8 mouse cellular contexts compared by ENCODE assay signal in genomic region chr15:7397446-7397817, GRCm38 (mm10). TPM values are rescaled to one million over a fixed set of nuclear protein-coding genes. Genes with fewer than 3 reads are reported as not detected.
DNase-seq lines count a peak whose midpoint lies in the region; ATAC-seq and TF ChIP-seq lines count a peak whose summit lies in the region.

No protein-coding gene starts in this region.

- DNase-seq in embryo, embryonic 11.5 days (ENCODE audit: low read depth, low spot score), result peak; percentile 13
- DNase-seq in lung, postnatal 0 days (ENCODE audit: low spot score), result peak; percentile 43
- DNase-seq in thymus, postnatal 14 days, result no peak
- DNase-seq in testis, postnatal 10 days (ENCODE audit: low spot score), result no peak
- DNase-seq in thymus, postnatal 36 days, result no peak

- H3K4me2 ChIP-seq in hindbrain, embryonic 12.5 days (replicated peaks), result peak overlapping the region; percentile 92
- peak overlapping the region; percentile 94 for H3K4me2 ChIP-seq in lung, postnatal 0 days (replicated peaks; ENCODE audit: low read depth, low read length)

- no peaks in the 10 kb centered on the region for H3K9me3 ChIP-seq in E14TG2a.4 (ENCODE audit: low read length)
- H3K9me3 ChIP-seq in hindbrain, embryonic 12.5 days (replicated peaks), result no peaks in the 10 kb centered on the region
- no peaks in the 10 kb centered on the region for H3K9me3 ChIP-seq in lung, postnatal 0 days (ENCODE audit: low read length)

- H3K9ac ChIP-seq in hindbrain, embryonic 12.5 days, result peak overlapping the region; percentile 60
- peak overlapping the region; percentile 72 for H3K9ac ChIP-seq in lung, postnatal 0 days (replicated peaks; ENCODE audit: low read depth)

- 0% methylated on average over 8 of the region's 8 CpGs for WGBS in hindbrain, embryonic 12.5 days
- WGBS in lung, postnatal 0 days, result 4% methylated on average over 8 of the region's 8 CpGs

- peaks cover 64% of the 10 kb centered on the region for H3K27me3 ChIP-seq in E14TG2a.4 (ENCODE audit: insufficient read depth, low read length)
- peaks cover 26% of the 10 kb centered on the region for H3K27me3 ChIP-seq in hindbrain, embryonic 12.5 days
- no peaks in the 10 kb centered on the region for H3K27me3 ChIP-seq in lung, postnatal 0 days (replicated peaks; ENCODE audit: insufficient read depth, low read length)

- H3K4me3 ChIP-seq in E14TG2a.4 (replicated peaks; ENCODE audit: low read length), result peak overlapping the region; percentile 82
- H3K4me3 ChIP-seq in hindbrain, embryonic 12.5 days, result peak overlapping the region; percentile 56
- H3K4me3 ChIP-seq in lung, postnatal 0 days (ENCODE audit: low read depth, low read length), result peak overlapping the region; percentile 56

- TF ChIP-seq EP300 in lung, postnatal 0 days (IDR thresholded peaks at IDR 0.05), result no peak

- H3K36me3 ChIP-seq in E14TG2a.4 (ENCODE audit: insufficient read depth, low read length), result no peaks in the 10 kb centered on the region
- H3K36me3 ChIP-seq in hindbrain, embryonic 12.5 days, result no peaks in the 10 kb centered on the region
- no peaks in the 10 kb centered on the region for H3K36me3 ChIP-seq in lung, postnatal 0 days (ENCODE audit: insufficient read depth, low read length)

- TF ChIP-seq CTCF in E14TG2a.4 (conservative IDR thresholded peaks at IDR 0.05; ENCODE audit: low read length), result no peak
- TF ChIP-seq CTCF in lung, postnatal 0 days (IDR thresholded peaks at IDR 0.05), result no peak

- H3K4me1 ChIP-seq in E14TG2a.4 (replicated peaks; ENCODE audit: low read depth, low read length), result peaks cover 15% of the 10 kb centered on the region
- H3K4me1 ChIP-seq in hindbrain, embryonic 12.5 days, result peaks cover 11% of the 10 kb centered on the region
- peaks cover 7% of the 10 kb centered on the region; the same call in 1 of the 2 replicates for H3K4me1 ChIP-seq in lung, postnatal 0 days (ENCODE audit: insufficient read depth, low read depth, low read length)

- H3K27ac ChIP-seq in hindbrain, embryonic 12.5 days, result peak overlapping the region; percentile 60; the same call in 1 of the 2 replicates
- H3K27ac ChIP-seq in lung, postnatal 0 days (ENCODE audit: low read length), result peak overlapping the region; percentile 85

- peak; percentile 30; the same call in 1 of the 2 replicates for ATAC-seq in hindbrain, embryonic 12.5 days (ENCODE audit: low FRiP score)
- peak; percentile 72 for ATAC-seq in lung, postnatal 0 days
- ATAC-seq in erythroid progenitor cell, adult 5-6 weeks (replicated peaks; ENCODE audit: low FRiP score, poor library complexity, severe bottlenecking), result no peak

RNA-seq across cellular contexts. Expression of gene Egflam, which starts 0.8 kb away (rescaled TPM):
- 17.6 and 18.2 TPM in 2 replicates for polyA plus RNA-seq in hindbrain, embryonic 12.5 days (2016; fragmentation: Nextera tagmentation; extraction: Ambion mirVana)
- polyA plus RNA-seq in lung, postnatal 0 days (2015; fragmentation: Nextera tagmentation; extraction: Ambion mirVana), result 36.4 and 42.7 TPM in 2 replicates
- total RNA-seq in erythroid progenitor cell, adult 5-6 weeks (2015; ENCODE audit: low replicate concordance), result not detected in 2 replicates
- total RNA-seq in erythroid progenitor cell, adult 5-6 weeks (2017; ENCODE audit: low replicate concordance), result not detected in 2 replicates

Comparison
In these comparisons a context has a peak if more than half of its experiments do, and no peak if none do; other contexts are left out.
1. DNase-seq: peak in embryo, embryonic 11.5 days (single experiment) and lung, postnatal 0 days (single experiment); none in thymus, postnatal 14 days (single experiment), testis, postnatal 10 days (single experiment) and thymus, postnatal 36 days (0 of 2).
2. Peak in every context shown above with its lines, with median percentiles within 50 percentile points of each other: H3K4me3 ChIP-seq.